ENCODE assay signal across 29 mouse cellular contexts in the genomic region with DNA sequence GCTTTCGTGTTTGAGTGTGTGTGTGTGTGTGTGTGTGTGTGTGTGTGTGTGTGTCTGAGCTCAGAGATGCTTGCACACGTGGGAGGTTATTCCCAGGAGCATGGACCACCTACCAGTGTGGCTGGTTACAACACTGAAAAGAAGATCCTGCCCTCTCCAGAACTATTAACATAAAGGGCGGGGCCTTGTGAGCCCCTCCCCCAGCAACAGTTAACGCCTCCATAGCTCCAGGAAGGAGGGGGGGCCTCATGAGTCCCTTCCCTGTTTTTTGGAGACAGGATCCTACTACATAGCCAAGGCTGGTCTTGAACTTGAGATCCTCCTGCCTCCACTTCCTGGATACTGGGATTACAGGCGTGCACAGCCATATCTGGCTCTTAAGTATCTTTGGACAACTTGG. TPM values are rescaled to one million over a fixed set of nuclear protein-coding genes. Genes with fewer than 3 reads are reported as not detected.
DNase-seq lines count a peak whose midpoint lies in the region; ATAC-seq and TF ChIP-seq lines count a peak whose summit lies in the region.
"Had no signal": no experiment of that assay in that cellular context is flagged by ENCODE, and none has a peak within 500 bp of the region (broad histone marks: within the 10 kb centered on the region; RNA-seq: fewer than 3 reads in every experiment).

No protein-coding gene starts in this region.

- no peaks in the 10 kb centered on the region for H3K27me3 ChIP-seq in hindbrain, postnatal 0 days (ENCODE audit: insufficient read depth, low read length)
- H3K27me3 ChIP-seq in hindbrain, embryonic 14.5 days (ENCODE audit: control insufficient read depth, insufficient read depth, low read length): no peaks in the 10 kb centered on the region
- no peaks in the 10 kb centered on the region for H3K27me3 ChIP-seq in MEL (ENCODE audit: control insufficient read depth in 1 of 2, insufficient read depth in 2 of 2, low read length in 2 of 2)
- no peaks in the 10 kb centered on the region for H3K27me3 ChIP-seq in liver, embryonic 11.5 days (replicated peaks; ENCODE audit: control insufficient read depth, insufficient read depth, low read length)
- no peaks in the 10 kb centered on the region for H3K27me3 ChIP-seq in midbrain, embryonic 14.5 days (ENCODE audit: control insufficient read depth, insufficient read depth, low read length)
- H3K27me3 ChIP-seq: CH12.LX; heart, embryonic 12.5 days; liver, embryonic 13.5 days; neural tube, embryonic 15.5 days had no signal

- TF ChIP-seq CTCF in hindbrain, postnatal 0 days (IDR thresholded peaks at IDR 0.05; ENCODE audit: low read depth): no peak
- no peak for TF ChIP-seq CTCF in MEL (IDR thresholded peaks at IDR 0.05 in 2 of 3, conservative IDR thresholded peaks at IDR 0.05 in 1 of 3; ENCODE audit: control insufficient read depth in 1 of 3, insufficient read depth in 1 of 3, low read depth in 2 of 3, low read length in 3 of 3, poor library complexity in 1 of 3, severe bottlenecking in 1 of 3)

- DNase-seq in hindbrain, postnatal 0 days (ENCODE audit: low spot score): no peak
- no peak for DNase-seq in hindbrain, embryonic 14.5 days (ENCODE audit: low spot score)
- DNase-seq in 416B (ENCODE audit: low read depth) (peak; percentile 32), MEL (ENCODE audit: low read depth, low spot score) (peak; percentile 23)
- no peak for DNase-seq in liver, embryonic 11.5 days (ENCODE audit: low spot score)
- DNase-seq in midbrain, embryonic 14.5 days: no peak
- DNase-seq: adrenal gland, postnatal 36 days; B cell, adult 2 months; cerebellum, adult 9-10 months; gastrocnemius, postnatal 14 days; heart, adult 18-20 months; heart, postnatal 10 days; kidney, adult 9 months; kidney, postnatal 36 days; liver, embryonic 13.5 days; lung, embryonic 14.5 days; right cerebral cortex, adult 18-20 months; thymus, postnatal 14 days had no signal

- no peaks in the 10 kb centered on the region for H3K36me3 ChIP-seq in hindbrain, postnatal 0 days (ENCODE audit: insufficient read depth, low read length)
- H3K36me3 ChIP-seq in hindbrain, embryonic 14.5 days (replicated peaks; ENCODE audit: control insufficient read depth, insufficient read depth): no peaks in the 10 kb centered on the region; the same call in 1 of the 2 replicates
- peaks cover 0 to 6% of the 10 kb centered on the region in 2 experiments; a peak in 1 of 4 replicates for H3K36me3 ChIP-seq in MEL (ENCODE audit: control insufficient read depth in 1 of 2, insufficient read depth in 2 of 2, low read length in 2 of 2)
- no peaks in the 10 kb centered on the region for H3K36me3 ChIP-seq in liver, embryonic 11.5 days (ENCODE audit: control insufficient read depth, insufficient read depth, low read length)
- H3K36me3 ChIP-seq in midbrain, embryonic 14.5 days (ENCODE audit: control insufficient read depth, insufficient read depth, low read length): 0 out of 2 replicates have a peak, but pooled peaks cover 1% of the 10 kb centered on the region
- H3K36me3 ChIP-seq: heart, embryonic 12.5 days; hindbrain, embryonic 10.5 days; liver, embryonic 13.5 days had no signal

- TF ChIP-seq EP300 in MEL (IDR thresholded peaks at IDR 0.05; ENCODE audit: low read depth in 1 of 2, low read length in 2 of 2): no peak

- TF ChIP-seq RAD21 in MEL (IDR thresholded peaks at IDR 0.05; ENCODE audit: low read depth, low read length): no peak

- H3K9me3 ChIP-seq in hindbrain, postnatal 0 days (ENCODE audit: low read length): no peaks in the 10 kb centered on the region
- no peaks in the 10 kb centered on the region for H3K9me3 ChIP-seq in hindbrain, embryonic 14.5 days (ENCODE audit: control insufficient read depth, low read length)
- H3K9me3 ChIP-seq in MEL (replicated peaks; ENCODE audit: insufficient read depth, low read length): no peaks in the 10 kb centered on the region
- no peaks in the 10 kb centered on the region for H3K9me3 ChIP-seq in liver, embryonic 11.5 days (ENCODE audit: control insufficient read depth, low read length)
- H3K9me3 ChIP-seq in midbrain, embryonic 14.5 days (ENCODE audit: control insufficient read depth, low read length): no peaks in the 10 kb centered on the region
- H3K9me3 ChIP-seq: heart, embryonic 12.5 days; hindbrain, embryonic 10.5 days; liver, embryonic 13.5 days; neural tube, embryonic 15.5 days had no signal

- no peak overlapping the region for H3K27ac ChIP-seq in hindbrain, postnatal 0 days
- no peak overlapping the region for H3K27ac ChIP-seq in hindbrain, embryonic 14.5 days
- H3K27ac ChIP-seq in MEL (ENCODE audit: control insufficient read depth, low read depth, low read length): no peak overlapping the region
- H3K27ac ChIP-seq in liver, embryonic 11.5 days (ENCODE audit: low read depth, low read length): no peak overlapping the region
- H3K27ac ChIP-seq in midbrain, embryonic 14.5 days (replicated peaks; ENCODE audit: low read depth, low read length): no peak overlapping the region
- H3K27ac ChIP-seq: hindbrain, embryonic 10.5 days; neural tube, embryonic 15.5 days had no signal

- H3K4me1 ChIP-seq in hindbrain, postnatal 0 days (ENCODE audit: insufficient read depth, low read length): no peaks in the 10 kb centered on the region
- H3K4me1 ChIP-seq in hindbrain, embryonic 14.5 days (replicated peaks; ENCODE audit: control insufficient read depth, insufficient read depth, low read length): no peaks in the 10 kb centered on the region
- peaks cover 5% of the 10 kb centered on the region in 2 experiments; a peak in 3 of 4 replicates for H3K4me1 ChIP-seq in MEL (ENCODE audit: control insufficient read depth in 1 of 2, insufficient read depth in 2 of 2, low read length in 2 of 2)
- H3K4me1 ChIP-seq in liver, embryonic 11.5 days (replicated peaks; ENCODE audit: control insufficient read depth, insufficient read depth, low read length): peaks cover 21% of the 10 kb centered on the region
- no peaks in the 10 kb centered on the region for H3K4me1 ChIP-seq in midbrain, embryonic 14.5 days (ENCODE audit: control insufficient read depth, insufficient read depth, low read length)

- H3K9ac ChIP-seq in hindbrain, postnatal 0 days (replicated peaks; ENCODE audit: low read length): no peak overlapping the region
- no peak overlapping the region for H3K9ac ChIP-seq in hindbrain, embryonic 14.5 days
- H3K9ac ChIP-seq in MEL (ENCODE audit: control insufficient read depth, low read depth, low read length, poor library complexity, severe bottlenecking): no peak overlapping the region
- H3K9ac ChIP-seq in liver, embryonic 11.5 days (ENCODE audit: low read depth, low read length): no peak overlapping the region
- H3K9ac ChIP-seq in midbrain, embryonic 14.5 days (replicated peaks; ENCODE audit: low read length): no peak overlapping the region
- H3K9ac ChIP-seq: heart, embryonic 12.5 days; liver, embryonic 13.5 days; lung, embryonic 14.5 days; neural tube, embryonic 15.5 days had no signal

- peak; percentile 22; the same call in 1 of the 2 replicates for ATAC-seq in hindbrain, postnatal 0 days
- no peak for ATAC-seq in hindbrain, embryonic 14.5 days (ENCODE audit: low FRiP score)
- 0 out of 2 replicates have a peak, but pooled peaks have one; percentile 21 for ATAC-seq in liver, embryonic 11.5 days (replicated peaks; ENCODE audit: low FRiP score)
- no peak for ATAC-seq in midbrain, embryonic 14.5 days (ENCODE audit: low FRiP score, low TSS enrichment)
- no peak for ATAC-seq in frontal cortex, adult (ENCODE audit: low TSS enrichment)
- ATAC-seq: forebrain, embryonic 14.5 days; intestine, embryonic 16.5 days had no signal

- 46% methylated on average over 5 of the region's 5 CpGs for WGBS in hindbrain, postnatal 0 days
- 51% methylated on average over 5 of the region's 5 CpGs for WGBS in hindbrain, embryonic 14.5 days
- 49% methylated on average over 5 of the region's 5 CpGs for WGBS in liver, embryonic 11.5 days
- WGBS in midbrain, embryonic 14.5 days: 43% methylated on average over 5 of the region's 5 CpGs

- H3K79me2 ChIP-seq in MEL (ENCODE audit: control insufficient read depth, insufficient read depth, low read length, poor library complexity): no peaks in the 10 kb centered on the region

- no peak overlapping the region for H3K4me2 ChIP-seq in hindbrain, postnatal 0 days (ENCODE audit: low read depth, low read length)
- H3K4me2 ChIP-seq in hindbrain, embryonic 14.5 days (replicated peaks): no peak overlapping the region
- no peak overlapping the region for H3K4me2 ChIP-seq in liver, embryonic 11.5 days
- H3K4me2 ChIP-seq in midbrain, embryonic 14.5 days (ENCODE audit: low read length): no peak overlapping the region
- H3K4me2 ChIP-seq: heart, embryonic 12.5 days; liver, embryonic 13.5 days; lung, embryonic 14.5 days; midbrain, embryonic 11.5 days; neural tube, embryonic 15.5 days had no signal

- TF ChIP-seq POLR2A in MEL (IDR thresholded peaks at IDR 0.05; ENCODE audit: control insufficient read depth in 1 of 2, insufficient read depth in 1 of 2, low read depth in 1 of 2, low read length in 2 of 2, poor library complexity in 1 of 2): no peak

- no peak overlapping the region for H3K4me3 ChIP-seq in hindbrain, postnatal 0 days (ENCODE audit: low read length)
- H3K4me3 ChIP-seq in hindbrain, embryonic 14.5 days (replicated peaks; ENCODE audit: low read length): no peak overlapping the region
- no peak overlapping the region for H3K4me3 ChIP-seq in MEL (ENCODE audit: control insufficient read depth in 1 of 2, insufficient read depth in 1 of 2, low read depth in 2 of 2, low read length in 2 of 2)
- no peak overlapping the region for H3K4me3 ChIP-seq in liver, embryonic 11.5 days (ENCODE audit: low read depth, low read length)
- H3K4me3 ChIP-seq in midbrain, embryonic 14.5 days (replicated peaks; ENCODE audit: low read depth, low read length): no peak overlapping the region
- H3K4me3 ChIP-seq: heart, embryonic 12.5 days; hindbrain, embryonic 10.5 days; liver, embryonic 13.5 days; neural tube, embryonic 15.5 days had no signal

RNA-seq across cellular contexts. Expression of a gene that starts 8.1 kb away (rescaled TPM):
- 2.7 and 6.7 TPM in 2 replicates for total RNA-seq in hindbrain, postnatal 0 days (2014; rRNA removed)
- 12.2 and 15.3 TPM in 2 replicates for polyA plus RNA-seq in hindbrain, postnatal 0 days (2015; fragmentation: Nextera tagmentation; extraction: Ambion mirVana)
- 11.7 and 20.3 TPM in 2 replicates for polyA plus RNA-seq in hindbrain, embryonic 14.5 days (2014; fragmentation: Nextera tagmentation; extraction: Ambion mirVana)
- total RNA-seq in MEL (2012; rRNA removed): 0.69 and 0.75 TPM in 2 replicates
- 1 to 10 TPM in 1 of 2 experiments, not detected in 1; 3.5 TPM for polyA plus RNA-seq in MEL (2012; ENCODE audit: insufficient read depth in 1 of 2, insufficient read length in 2 of 2, low read depth in 1 of 2, low replicate concordance in 2 of 2, missing spikeins in 1 of 2)
- polyA plus RNA-seq in liver, embryonic 11.5 days (2014; fragmentation: Nextera tagmentation; extraction: Ambion mirVana): 1.4 and 2.2 TPM in 2 replicates
- 2.7 and 4.2 TPM in 2 replicates for polyA plus RNA-seq in midbrain, embryonic 14.5 days (2014; fragmentation: Nextera tagmentation; extraction: Ambion mirVana)

RNA-seq across cellular contexts. Expression of a gene that starts 28.6 kb away (rescaled TPM):
- total RNA-seq in hindbrain, postnatal 0 days (2014; rRNA removed): 227 and 243 TPM in 2 replicates
- polyA plus RNA-seq in hindbrain, postnatal 0 days (2015; fragmentation: Nextera tagmentation; extraction: Ambion mirVana): 309 and 320 TPM in 2 replicates
- 311 and 314 TPM in 2 replicates for polyA plus RNA-seq in hindbrain, embryonic 14.5 days (2014; fragmentation: Nextera tagmentation; extraction: Ambion mirVana)
- total RNA-seq in MEL (2012; rRNA removed): 79.4 and 88.2 TPM in 2 replicates
- 100 to 1,000 TPM in 1 of 2 experiments, not detected in 1; 224 TPM for polyA plus RNA-seq in MEL (2012; ENCODE audit: insufficient read depth in 1 of 2, insufficient read length in 2 of 2, low read depth in 1 of 2, low replicate concordance in 2 of 2, missing spikeins in 1 of 2)
- polyA plus RNA-seq in liver, embryonic 11.5 days (2014; fragmentation: Nextera tagmentation; extraction: Ambion mirVana): 261 and 281 TPM in 2 replicates
- 295 and 310 TPM in 2 replicates for polyA plus RNA-seq in midbrain, embryonic 14.5 days (2014; fragmentation: Nextera tagmentation; extraction: Ambion mirVana)

RNA-seq across cellular contexts. Expression of a gene that starts 28.7 kb away (rescaled TPM):
- total RNA-seq in hindbrain, postnatal 0 days (2014; rRNA removed): 4.8 and 5.5 TPM in 2 replicates
- 5.1 and 5.9 TPM in 2 replicates for polyA plus RNA-seq in hindbrain, postnatal 0 days (2015; fragmentation: Nextera tagmentation; extraction: Ambion mirVana)
- 3.5 and 4.8 TPM in 2 replicates for polyA plus RNA-seq in hindbrain, embryonic 14.5 days (2014; fragmentation: Nextera tagmentation; extraction: Ambion mirVana)
- 0.10 TPM in 1 of 2 replicates, not detected in the other for total RNA-seq in MEL (2012; rRNA removed)
- under 1 TPM in 1 of 2 experiments, not detected in 1; 0.28 TPM for polyA plus RNA-seq in MEL (2012; ENCODE audit: insufficient read depth in 1 of 2, insufficient read length in 2 of 2, low read depth in 1 of 2, low replicate concordance in 2 of 2, missing spikeins in 1 of 2)
- 0.14 TPM in 1 of 2 replicates, not detected in the other for polyA plus RNA-seq in liver, embryonic 11.5 days (2014; fragmentation: Nextera tagmentation; extraction: Ambion mirVana)
- polyA plus RNA-seq in midbrain, embryonic 14.5 days (2014; fragmentation: Nextera tagmentation; extraction: Ambion mirVana): 0.39 and 0.51 TPM in 2 replicates
- total RNA-seq: layer of hippocampus, adult 8-10 months; left cerebral cortex, adult 18-20 months; left cerebral cortex, postnatal 36 days had no signal
- polyA plus RNA-seq: liver, embryonic 13.5 days had no signal

RNA-seq across cellular contexts. Expression of a gene that starts 57.1 kb away (rescaled TPM):
- total RNA-seq in hindbrain, postnatal 0 days (2014; rRNA removed): 15.2 and 15.9 TPM in 2 replicates
- 14.1 and 15.5 TPM in 2 replicates for polyA plus RNA-seq in hindbrain, postnatal 0 days (2015; fragmentation: Nextera tagmentation; extraction: Ambion mirVana)
- polyA plus RNA-seq in hindbrain, embryonic 14.5 days (2014; fragmentation: Nextera tagmentation; extraction: Ambion mirVana): 9.6 and 11.6 TPM in 2 replicates
- 0.39 and 0.62 TPM in 2 replicates for total RNA-seq in MEL (2012; rRNA removed)
- polyA plus RNA-seq in MEL (2012; ENCODE audit: insufficient read depth in 1 of 2, insufficient read length in 2 of 2, low read depth in 1 of 2, low replicate concordance in 2 of 2, missing spikeins in 1 of 2): 1 to 10 TPM in 1 of 2 experiments, not detected in 1; 6.1 TPM
- 28.7 and 29.8 TPM in 2 replicates for polyA plus RNA-seq in liver, embryonic 11.5 days (2014; fragmentation: Nextera tagmentation; extraction: Ambion mirVana)
- polyA plus RNA-seq in midbrain, embryonic 14.5 days (2014; fragmentation: Nextera tagmentation; extraction: Ambion mirVana): 2.5 and 8.3 TPM in 2 replicates

Comparison
In these comparisons a context has a peak if more than half of its experiments do, and no peak if none do; other contexts are left out.
1. ATAC-seq: peak in hindbrain, postnatal 0 days (single experiment) and liver, embryonic 11.5 days (single experiment); none in hindbrain, embryonic 14.5 days (single experiment), midbrain, embryonic 14.5 days (single experiment) and frontal cortex, adult (single experiment).
2. DNase-seq: peak in 416B (single experiment) and MEL (single experiment); none in hindbrain, postnatal 0 days (single experiment), hindbrain, embryonic 14.5 days (single experiment), liver, embryonic 11.5 days (single experiment) and midbrain, embryonic 14.5 days (single experiment).